Mouse (Mus musculus): ENCODE data around the gene Tnrc18. TPM values are rescaled to one million over a fixed set of nuclear protein-coding genes. Genes with fewer than 3 reads are reported as not detected.
A peak's percentile ranks its signal among the peaks of the same experiment; 100 is the strongest.

Tnrc18 gene
- total and polyA plus RNA-seq, 2 experiments from 2014 or later, result 19.9 to 137 TPM

GRCm38 (mm10) chr5:142697742-142698141 is 119.7 kb downstream of the Tnrc18 start:
- no peak overlapping the region for H3K4me2 ChIP-seq (ENCODE audit: low read depth, low read length)

DNA sequence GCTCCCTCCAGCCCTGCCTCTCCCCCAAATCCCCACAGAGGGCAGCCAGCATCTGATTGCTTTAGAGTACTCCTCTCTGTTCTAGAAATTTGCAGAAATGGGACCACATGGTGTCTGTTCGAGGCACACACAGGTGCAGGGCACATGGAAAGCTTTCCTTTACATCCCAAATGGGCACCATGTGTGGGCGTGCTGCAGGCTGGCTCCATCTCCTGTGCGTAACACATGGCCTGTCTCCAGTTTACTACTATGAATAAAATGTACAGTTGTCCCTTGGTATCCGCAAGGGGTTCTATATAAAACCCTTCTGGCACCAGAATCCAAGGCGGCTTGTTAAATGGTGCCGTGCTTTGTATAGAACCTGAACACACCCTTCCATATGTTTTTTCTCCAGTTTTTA is 120.6 kb downstream of the Tnrc18 start:
- ATAC-seq (no peak), DNase-seq (ENCODE audit: low spot score) (no peak)
- no peak overlapping the region for H3K4me2 ChIP-seq (ENCODE audit: low read depth, low read length)
- no peaks in the 10 kb centered on the region for H3K36me3 ChIP-seq (ENCODE audit: insufficient read depth, low read length)
- no peak overlapping the region for H3K4me3 ChIP-seq (ENCODE audit: low read length)
- WGBS, result 77% methylated on average over 6 of the region's 6 CpGs
- no peaks in the 10 kb centered on the region; the same call in 1 of the 2 replicates for H3K27me3 ChIP-seq (ENCODE audit: insufficient read depth, low read length)
- peaks cover 12% of the 10 kb centered on the region for H3K4me1 ChIP-seq (ENCODE audit: insufficient read depth, low read length)
- no peak for TF ChIP-seq CTCF (IDR thresholded peaks at IDR 0.05; ENCODE audit: low read depth)
- H3K9ac ChIP-seq (replicated peaks; ENCODE audit: low read length), result no peak overlapping the region
- no peak overlapping the region for H3K27ac ChIP-seq
- no peaks in the 10 kb centered on the region for H3K9me3 ChIP-seq (ENCODE audit: low read length)

More at GRCm38 (mm10) chr5:142697742-142698141, 119.7 kb downstream of the Tnrc18 start:
- H3K27me3 ChIP-seq (ENCODE audit: insufficient read depth, low read length), result no peaks in the 10 kb centered on the region; the same call in 1 of the 2 replicates
- ATAC-seq (no peak), DNase-seq (ENCODE audit: low spot score) (no peak)
- H3K36me3 ChIP-seq (ENCODE audit: insufficient read depth, low read length), result no peaks in the 10 kb centered on the region
- H3K4me3 ChIP-seq (ENCODE audit: low read length), result no peak overlapping the region
- H3K4me1 ChIP-seq (ENCODE audit: insufficient read depth, low read length), result 0 out of 2 replicates have a peak, but pooled peaks cover 6% of the 10 kb centered on the region
- 64% methylated on average over 2 of the region's 2 CpGs for WGBS
- H3K9ac ChIP-seq (replicated peaks; ENCODE audit: low read length), result no peak overlapping the region
- no peak for TF ChIP-seq CTCF (IDR thresholded peaks at IDR 0.05; ENCODE audit: low read depth)
- H3K27ac ChIP-seq, result no peak overlapping the region
- H3K9me3 ChIP-seq (ENCODE audit: low read length), result no peaks in the 10 kb centered on the region

DNA sequence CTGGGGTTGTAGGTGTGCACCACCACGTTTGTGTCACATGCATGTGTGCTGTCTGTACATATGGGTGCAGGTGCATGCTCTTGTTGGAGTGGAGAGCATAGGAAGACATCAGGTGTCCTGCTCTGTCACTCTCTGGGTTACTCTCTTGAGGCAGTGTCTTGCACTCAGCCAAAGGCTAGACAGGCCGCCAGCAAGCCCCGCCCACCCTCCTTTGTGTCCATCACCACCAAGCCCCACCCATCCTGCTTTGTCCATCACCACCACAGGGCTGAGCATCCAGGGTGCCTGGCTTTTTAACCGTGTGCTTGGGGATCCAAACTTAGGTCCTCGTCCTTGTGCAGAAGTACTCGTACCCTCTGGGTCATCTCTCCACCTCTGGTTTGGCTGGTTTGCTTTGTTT is 121.2 kb downstream of the Tnrc18 start:
- no peak for TF ChIP-seq CTCF (IDR thresholded peaks at IDR 0.05; ENCODE audit: low read depth)
- WGBS, result 26% methylated on average over 6 of the region's 6 CpGs
- no peak overlapping the region for H3K4me2 ChIP-seq (ENCODE audit: low read depth, low read length)
- no peaks in the 10 kb centered on the region; the same call in 1 of the 2 replicates for H3K27me3 ChIP-seq (ENCODE audit: insufficient read depth, low read length)
- no peak overlapping the region for H3K4me3 ChIP-seq (ENCODE audit: low read length)
- no peaks in the 10 kb centered on the region for H3K36me3 ChIP-seq (ENCODE audit: insufficient read depth, low read length)
- DNase-seq (ENCODE audit: low spot score) (no peak), ATAC-seq (no peak)
- no peak overlapping the region for H3K27ac ChIP-seq
- no peak overlapping the region for H3K9ac ChIP-seq (replicated peaks; ENCODE audit: low read length)
- peaks cover 13% of the 10 kb centered on the region for H3K4me1 ChIP-seq (ENCODE audit: insufficient read depth, low read length)
- H3K9me3 ChIP-seq (ENCODE audit: low read length), result no peaks in the 10 kb centered on the region

GRCm38 (mm10) chr5:142694627-142695340 is 122.7 kb downstream of the Tnrc18 start:
- no peak for DNase-seq (ENCODE audit: low spot score)
- ATAC-seq, result no peak
- peaks cover 13% of the 10 kb centered on the region for H3K4me1 ChIP-seq (ENCODE audit: insufficient read depth, low read length)
- H3K27ac ChIP-seq, result no peak overlapping the region
- WGBS, result 13% methylated on average over 12 of the region's 12 CpGs
- no peak overlapping the region for H3K4me3 ChIP-seq (ENCODE audit: low read length)
- TF ChIP-seq CTCF (IDR thresholded peaks at IDR 0.05; ENCODE audit: low read depth), result no peak
- H3K4me2 ChIP-seq (ENCODE audit: low read depth, low read length), result no peak overlapping the region
- H3K9me3 ChIP-seq (ENCODE audit: low read length), result no peaks in the 10 kb centered on the region
- no peak overlapping the region for H3K9ac ChIP-seq (replicated peaks; ENCODE audit: low read length)
- no peaks in the 10 kb centered on the region; the same call in 1 of the 2 replicates for H3K27me3 ChIP-seq (ENCODE audit: insufficient read depth, low read length)
- H3K36me3 ChIP-seq (ENCODE audit: insufficient read depth, low read length), result no peaks in the 10 kb centered on the region

DNA sequence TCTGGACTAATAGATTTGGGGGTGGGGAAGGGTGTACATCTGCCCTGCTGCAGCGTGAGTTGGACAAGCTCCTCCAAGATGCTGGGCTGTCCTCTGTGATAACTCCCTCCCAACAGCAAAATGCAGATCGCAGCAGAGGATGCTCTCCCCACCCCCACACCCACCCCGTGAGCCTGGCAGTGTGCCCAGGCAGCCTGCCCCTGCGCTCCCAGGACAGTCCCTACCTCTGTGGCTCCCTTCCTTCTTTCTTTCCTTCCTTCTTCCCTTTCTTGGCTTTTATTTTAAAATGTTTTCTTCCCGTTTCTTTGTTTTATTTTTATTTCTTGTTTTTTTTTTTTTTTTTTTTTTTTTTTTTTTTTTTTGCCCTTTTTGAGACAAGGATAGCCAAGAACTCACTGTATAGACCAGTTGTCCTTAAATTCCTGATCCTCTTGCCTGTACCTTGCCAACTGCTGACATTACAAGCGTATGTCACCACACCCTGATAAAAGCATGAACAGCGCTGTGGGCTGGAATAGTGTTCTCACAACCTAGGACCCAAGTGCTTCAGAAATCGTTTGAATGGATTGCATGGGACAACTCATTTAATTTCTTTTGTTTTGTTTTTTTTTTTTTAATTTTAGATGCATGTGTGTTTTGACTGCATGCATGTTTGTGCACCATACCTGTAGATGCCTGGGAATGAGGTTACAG is 123.6 kb downstream of the Tnrc18 start:
- no peaks in the 10 kb centered on the region for H3K9me3 ChIP-seq (ENCODE audit: low read length)
- H3K4me2 ChIP-seq (ENCODE audit: low read depth, low read length), result no peak overlapping the region
- no peak overlapping the region for H3K9ac ChIP-seq (replicated peaks; ENCODE audit: low read length)
- DNase-seq (ENCODE audit: low spot score) (peak; percentile 55), ATAC-seq (no peak)
- no peaks in the 10 kb centered on the region for H3K27me3 ChIP-seq (ENCODE audit: insufficient read depth, low read length)
- H3K27ac ChIP-seq, result no peak overlapping the region
- WGBS, result 40% methylated on average over 8 of the region's 8 CpGs
- H3K4me1 ChIP-seq (ENCODE audit: insufficient read depth, low read length), result peaks cover 13% of the 10 kb centered on the region
- H3K36me3 ChIP-seq (ENCODE audit: insufficient read depth, low read length), result no peaks in the 10 kb centered on the region
- TF ChIP-seq CTCF (IDR thresholded peaks at IDR 0.05; ENCODE audit: low read depth), result no peak
- H3K4me3 ChIP-seq (ENCODE audit: low read length), result no peak overlapping the region

- H3K27ac ChIP-seq, result no peak overlapping the region
- 44% methylated on average over 12 of the region's 12 CpGs for WGBS
Observed at GRCm38 (mm10) chr5:142692971-142693737, 124.3 kb downstream of the Tnrc18 start.

More at GRCm38 (mm10) chr5:142692971-142693737, 124.3 kb downstream of the Tnrc18 start:
- no peak for TF ChIP-seq CTCF (IDR thresholded peaks at IDR 0.05; ENCODE audit: low read depth)
- peak; percentile 36 for DNase-seq (ENCODE audit: low spot score)
- no peak overlapping the region for H3K9ac ChIP-seq (replicated peaks; ENCODE audit: low read length)
- no peak; the same call in 1 of the 2 replicates for ATAC-seq
- peaks cover 13% of the 10 kb centered on the region for H3K4me1 ChIP-seq (ENCODE audit: insufficient read depth, low read length)
- no peaks in the 10 kb centered on the region for H3K9me3 ChIP-seq (ENCODE audit: low read length)
- H3K36me3 ChIP-seq (ENCODE audit: insufficient read depth, low read length), result no peaks in the 10 kb centered on the region
- H3K4me3 ChIP-seq (ENCODE audit: low read length), result no peak overlapping the region
- H3K4me2 ChIP-seq (ENCODE audit: low read depth, low read length), result no peak overlapping the region
- H3K27me3 ChIP-seq (ENCODE audit: insufficient read depth, low read length), result no peaks in the 10 kb centered on the region

Data from hindbrain, postnatal 0 days (tissue).